Mouse (Mus musculus): Measurements from ENCODE around the gene Kcne3.

DNA sequence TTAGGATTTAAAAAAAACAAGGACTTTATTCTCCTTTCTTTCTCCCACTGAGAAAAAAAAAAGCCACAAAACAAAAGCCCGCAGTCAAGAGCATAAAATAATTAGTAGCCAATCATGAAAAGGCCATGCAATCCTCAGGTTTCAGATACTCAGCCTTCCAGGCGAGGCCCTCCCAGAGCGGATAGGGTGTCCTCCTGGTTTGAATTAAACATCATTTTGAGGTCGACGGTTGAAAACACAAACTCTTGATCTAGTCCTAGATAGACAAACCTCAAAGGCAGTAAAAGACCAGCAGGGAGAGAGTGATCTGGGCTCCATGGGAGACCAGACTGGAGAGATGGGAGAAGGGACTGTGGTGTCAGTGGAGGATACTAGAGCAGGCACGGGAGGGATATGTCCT lies 28.6 kb downstream of the Kcne3 start:
- no peak for TF ChIP-seq EP300 (IDR thresholded peaks at IDR 0.05; ENCODE audit: insufficient read depth, low read depth, low read length)
- no peak for TF ChIP-seq CTCF (IDR thresholded peaks at IDR 0.05; ENCODE audit: low read depth, low read length)
- no peak for TF ChIP-seq POLR2A (IDR thresholded peaks at IDR 0.05; ENCODE audit: insufficient read depth, low read length)
